Mouse (Mus musculus) intestine, postnatal 0 days (tissue): ENCODE measurements at regions not wholly inside any gene's neighbourhood (a gene's known extent, or its start where the extent isn't known, plus 50 kb on each side); places are given as distances from the start of the nearest gene placed in this dataset.

Source experiments
- ATAC-seq: fragments of 200-750 bp; cut with Nextera tagmentation; 2 replicates; pipeline ENCODE4 v1.8.0; 2017; ENCODE audit warnings: mild to moderate bottlenecking, moderate TSS enrichment, moderate library complexity
- H3K27ac ChIP-seq: fragments of 300-500 bp; sonication (generic); 2 replicates; pipeline ENCODE4 v1.5.1; 2014; ENCODE audit warnings: mild to moderate bottlenecking, low read depth, low read length, moderate library complexity
- H3K27me3 ChIP-seq: fragments of 300-500 bp; sonication (generic); replicated peaks from 2 replicates; pipeline ENCODE4 v1.6.1; 2014; ENCODE audit warnings: low read length, mixed read lengths; ENCODE audit not compliant: control insufficient read depth, insufficient read depth
- H3K36me3 ChIP-seq: fragments of 300-500 bp; sonication (generic); 2 replicates; pipeline ENCODE4 v1.6.1; 2014; ENCODE audit warnings: mild to moderate bottlenecking, moderate library complexity; ENCODE audit not compliant: control insufficient read depth, insufficient read depth
- H3K4me1 ChIP-seq: fragments of 300-500 bp; sonication (generic); replicated peaks from 2 replicates; pipeline ENCODE4 v1.6.1; 2014; ENCODE audit warnings: antibody characterized with exemption, low read length, mixed read lengths; ENCODE audit not compliant: control insufficient read depth, insufficient read depth
- H3K4me2 ChIP-seq: fragments of 300-500 bp; sonication (generic); replicated peaks from 2 replicates; pipeline ENCODE4 v1.6.1; 2014; ENCODE audit warnings: low read depth, mild to moderate bottlenecking, moderate library complexity
- H3K4me3 ChIP-seq: fragments of 300-500 bp; sonication (generic); 2 replicates; pipeline ENCODE4 v1.5.1; 2014; ENCODE audit warnings: low read depth, low read length
- H3K9ac ChIP-seq: fragments of 300-500 bp; sonication (generic); 2 replicates; pipeline ENCODE4 v1.6.1; 2014; ENCODE audit warnings: mild to moderate bottlenecking, low read depth, low read length
- H3K9me3 ChIP-seq: fragments of 300-500 bp; sonication (generic); 2 replicates; pipeline ENCODE4 v1.6.1; 2016; ENCODE audit warnings: mixed run types; ENCODE audit not compliant: control insufficient read depth
- CTCF ChIP-seq: sonication (generic); IDR thresholded peaks from 2 replicates; pipeline ENCODE4 v1.5.1; 2016; ENCODE audit warnings: low read depth, mild to moderate bottlenecking, control low read depth, antibody characterized with exemption, moderate library complexity
- WGBS: fragments of 180-500 bp; shearing (Covaris S2); extraction: QIAGEN DNeasy Blood & Tissue Kit; methylation state at CpG from one replicate; pipeline ENCODE4 v1.1.7; 2014; 5-methylcytosine and 5-hydroxymethylcytosine counted together

- Histone ChIP-seq H3K36me3 (no peaks in the 10 kb centered on the region), H3K27ac (no peak overlapping the region), H3K4me1 (no peaks in the 10 kb centered on the region), H3K27me3 (no peaks in the 10 kb centered on the region), H3K4me3 (no peak overlapping the region), H3K9ac (no peak overlapping the region), H3K4me2 (no peak overlapping the region), H3K9me3 (no peaks in the 10 kb centered on the region)
- 76% methylated on average over 2 of the region's 2 CpGs for WGBS
- no peak for TF ChIP-seq CTCF
- no peak for ATAC-seq
Measured at GRCm38 (mm10) chr4:7414301-7414700, 824.5 kb downstream of the Car8 start.

- Histone ChIP-seq H3K27me3 (no peaks in the 10 kb centered on the region), H3K4me3 (no peak overlapping the region), H3K27ac (no peak overlapping the region), H3K9ac (no peak overlapping the region), H3K4me2 (no peak overlapping the region), H3K9me3 (no peaks in the 10 kb centered on the region), H3K4me1 (0 out of 2 replicates have a peak, but pooled peaks cover 3% of the 10 kb centered on the region), H3K36me3 (no peaks in the 10 kb centered on the region)
- ATAC-seq = no peak
- 66% methylated on average over 1 of the region's 1 CpGs for WGBS
- no peak for TF ChIP-seq CTCF
Measured at GRCm38 (mm10) chr4:7392696-7393095, 846.1 kb downstream of the Car8 start.

GRCm38 (mm10) chr4:7391596-7391995 lies 847.2 kb downstream of the Car8 start:
- H3K9ac ChIP-seq = no peak overlapping the region
- H3K4me2 ChIP-seq = no peak overlapping the region
- H3K4me1 ChIP-seq = 0 out of 2 replicates have a peak, but pooled peaks cover 3% of the 10 kb centered on the region
- no peak for ATAC-seq
- no peaks in the 10 kb centered on the region for H3K36me3 ChIP-seq
- H3K27ac ChIP-seq = no peak overlapping the region
- WGBS = 86% methylated on average over 7 of the region's 7 CpGs
- H3K9me3 ChIP-seq = no peaks in the 10 kb centered on the region
- no peak for TF ChIP-seq CTCF
- H3K27me3 ChIP-seq = no peaks in the 10 kb centered on the region
- H3K4me3 ChIP-seq = no peak overlapping the region

GRCm38 (mm10) chr4:7385069-7385468 lies 853.8 kb downstream of the Car8 start:
- H3K27me3 ChIP-seq = no peaks in the 10 kb centered on the region
- H3K9me3 ChIP-seq = no peaks in the 10 kb centered on the region
- no peak overlapping the region for H3K27ac ChIP-seq
- no peaks in the 10 kb centered on the region for H3K36me3 ChIP-seq
- H3K4me3 ChIP-seq = no peak overlapping the region
- no peak for TF ChIP-seq CTCF
- no peak overlapping the region for H3K9ac ChIP-seq
- no peaks in the 10 kb centered on the region for H3K4me1 ChIP-seq
- no peak overlapping the region for H3K4me2 ChIP-seq
- no peak for ATAC-seq

GRCm38 (mm10) chr4:7379996-7380395 lies 858.8 kb downstream of the Car8 start:
- Histone ChIP-seq H3K4me2 (no peak overlapping the region), H3K4me1 (no peaks in the 10 kb centered on the region), H3K9ac (no peak overlapping the region), H3K36me3 (no peaks in the 10 kb centered on the region), H3K4me3 (no peak overlapping the region), H3K27me3 (no peaks in the 10 kb centered on the region), H3K27ac (no peak overlapping the region), H3K9me3 (no peaks in the 10 kb centered on the region)
- ATAC-seq = no peak
- 48% methylated on average over 2 of the region's 2 CpGs for WGBS
- no peak for TF ChIP-seq CTCF

GRCm38 (mm10) chr4:7364238-7365040 lies 874.4 kb downstream of the Car8 start:
- Histone ChIP-seq H3K4me1 (no peaks in the 10 kb centered on the region), H3K9me3 (no peaks in the 10 kb centered on the region), H3K4me2 (no peak overlapping the region), H3K36me3 (no peaks in the 10 kb centered on the region), H3K27ac (no peak overlapping the region), H3K9ac (no peak overlapping the region), H3K4me3 (no peak overlapping the region), H3K27me3 (no peaks in the 10 kb centered on the region)
- no peak for ATAC-seq
- TF ChIP-seq CTCF = no peak
- 90% methylated on average over 3 of the region's 3 CpGs for WGBS
